Mouse (Mus musculus) embryo, embryonic 11 days (tissue): ENCODE measurements at regions not wholly inside any gene's neighbourhood (a gene's known extent, or its start where the extent isn't known, plus 50 kb on each side); places are given as distances from the start of the nearest gene placed in this dataset.

Experiments used
- DNase-seq: peaks from one replicate; pipeline ENCODE4 v3.0.0-alpha.2; 2015

- DNase-seq = no peak
Measured at GRCm38 (mm10) chr16:46331336-46331735, 167.0 kb downstream of the Nectin3 start.

- DNase-seq = no peak
Measured at GRCm38 (mm10) chr16:46299079-46299721, 144.3 kb upstream of the Gm4737 start.

GRCm38 (mm10) chr16:46297192-46297591 is 142.3 kb upstream of the Gm4737 start:
- no peak for DNase-seq

DNA sequence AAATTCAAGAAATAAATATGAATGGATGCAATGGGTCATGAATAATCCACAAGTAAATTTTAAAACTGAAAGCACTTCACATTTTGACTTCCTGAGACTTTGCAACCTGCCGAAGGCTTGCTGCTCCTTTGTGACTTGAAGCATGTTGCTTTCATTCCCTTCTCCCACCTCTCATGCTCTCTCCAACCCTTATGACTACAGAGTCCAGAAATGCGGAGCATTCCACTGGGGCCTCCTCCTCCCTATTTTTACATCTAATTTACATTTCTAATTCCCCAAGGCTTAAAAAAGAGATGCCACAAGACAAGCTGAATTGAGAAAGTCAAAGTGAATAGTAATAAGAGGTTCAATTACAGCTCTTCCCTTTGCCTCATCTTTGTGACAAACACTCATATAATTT is 141.5 kb upstream of the Gm4737 start:
- DNase-seq = no peak

GRCm38 (mm10) chr16:46293831-46294230 is 139.0 kb upstream of the Gm4737 start:
- peak; percentile 30 for DNase-seq

DNA sequence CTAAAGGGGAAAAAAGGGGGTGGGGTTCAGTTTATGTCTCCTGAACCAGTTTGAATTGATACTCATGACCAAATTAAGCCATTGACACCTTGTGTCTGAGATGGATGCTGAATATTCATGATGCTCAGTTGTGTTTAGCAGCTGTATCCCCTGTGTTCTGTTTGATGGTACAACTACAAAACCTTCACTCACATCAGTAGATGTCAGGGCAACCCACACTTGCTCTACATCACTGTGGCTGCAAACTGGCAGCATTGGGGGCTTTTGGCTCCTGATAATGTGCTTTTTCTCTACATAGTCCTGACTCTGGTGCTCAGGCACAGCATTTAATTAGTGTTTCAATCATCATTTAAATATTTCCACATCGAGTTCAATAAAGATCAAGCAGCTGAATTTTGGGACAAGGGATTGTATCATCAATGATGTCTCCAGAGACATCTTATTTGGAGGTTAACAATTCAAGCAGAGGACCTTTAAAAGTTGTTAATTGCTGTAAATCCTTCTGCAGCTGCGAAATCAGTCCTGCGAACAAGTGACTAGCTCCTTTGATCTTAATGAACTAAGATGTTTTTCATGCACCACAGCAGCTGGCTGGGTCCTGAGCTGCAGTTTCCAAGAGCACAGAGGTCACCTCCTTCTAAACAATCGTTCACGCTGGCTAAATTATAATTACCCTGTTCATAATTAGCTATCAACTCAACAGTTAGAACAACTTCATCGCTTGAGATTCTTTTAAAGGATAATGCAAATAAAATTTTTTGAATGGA is 136.4 kb upstream of the Gm4737 start:
- DNase-seq = no peak

DNA sequence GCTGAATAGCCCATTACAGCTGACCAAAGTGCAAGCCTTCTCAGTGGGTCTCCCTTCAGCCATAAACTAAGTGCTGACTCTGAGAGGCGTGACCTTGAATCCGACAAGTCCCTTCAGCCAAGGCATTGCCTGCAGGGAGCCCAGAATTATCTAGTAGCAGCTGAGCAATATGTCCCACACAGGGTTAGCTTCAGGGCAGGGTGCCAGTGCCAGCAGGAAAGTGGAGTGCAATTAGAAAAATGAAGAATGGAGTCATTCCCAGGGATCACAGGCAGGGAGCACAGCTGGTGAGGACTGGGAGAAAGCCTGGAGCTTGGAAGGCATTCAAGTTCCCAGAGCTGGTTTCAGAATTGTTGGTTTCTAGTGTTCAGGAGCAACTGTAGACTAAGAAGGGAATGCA is 135.3 kb upstream of the Gm4737 start:
- no peak for DNase-seq

DNA sequence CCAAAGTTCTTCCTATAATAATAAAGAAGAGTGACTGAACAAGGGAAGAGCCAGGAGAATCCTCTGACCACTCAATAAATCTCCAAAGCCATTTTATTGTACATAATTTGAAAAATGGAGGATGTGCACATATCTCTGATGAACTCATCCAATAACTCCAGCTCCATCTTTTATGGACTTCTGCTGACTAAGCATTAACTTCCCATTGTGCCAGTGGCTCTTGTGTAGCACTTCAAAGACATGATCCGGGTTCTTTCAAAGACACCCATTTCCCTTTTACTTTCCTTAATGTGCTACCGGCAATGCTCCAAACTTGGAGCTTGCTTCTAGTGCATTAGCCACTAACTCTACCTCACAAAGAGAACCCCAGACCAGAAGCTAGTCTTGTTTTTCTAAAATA is 112.7 kb upstream of the Gm4737 start:
- DNase-seq = no peak

DNA sequence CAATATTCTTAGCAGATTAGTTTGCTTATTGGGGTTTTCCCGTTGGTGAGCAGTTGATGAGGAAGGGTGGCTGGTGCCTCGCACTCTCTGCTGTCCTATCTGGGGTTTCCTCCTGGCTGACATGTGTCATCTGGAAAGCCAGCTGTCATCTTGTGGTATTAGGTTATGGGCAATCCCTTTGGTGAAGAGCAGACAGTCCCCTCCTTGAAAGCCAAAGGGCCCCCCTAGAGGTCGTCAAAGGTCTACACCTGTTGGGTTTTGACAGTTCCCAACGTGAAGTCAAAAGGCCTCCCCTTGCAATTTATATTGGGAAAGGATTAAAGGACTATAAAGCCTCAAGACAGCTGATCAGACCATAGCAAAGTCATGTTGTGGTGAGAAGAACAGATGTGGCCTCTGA is 96.8 kb upstream of the Gm4737 start:
- DNase-seq = no peak

- DNase-seq = no peak
Measured at GRCm38 (mm10) chr16:46250943-46251342, 96.1 kb upstream of the Gm4737 start.

DNA sequence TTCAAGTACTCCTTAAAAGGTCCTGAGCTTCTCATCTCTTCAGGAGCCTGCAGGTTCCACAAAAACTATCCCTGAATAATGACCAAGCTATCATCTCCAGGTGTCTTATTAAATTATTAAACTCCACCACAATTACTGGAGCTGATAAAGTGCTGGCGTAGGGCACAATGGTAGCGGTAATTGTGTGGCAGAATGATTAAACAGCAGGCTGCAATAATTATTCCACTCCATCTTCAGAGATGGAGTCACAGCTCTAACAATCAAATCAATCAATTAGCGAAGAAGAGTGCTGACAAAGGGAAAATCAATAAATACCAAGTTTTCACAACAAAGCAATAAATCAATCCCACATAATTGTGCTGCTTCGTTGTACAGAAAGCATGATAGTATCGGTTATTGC is 90.7 kb upstream of the Gm4737 start:
- DNase-seq = no peak

- no peak for DNase-seq
Measured at GRCm38 (mm10) chr16:46228744-46229143, 73.9 kb upstream of the Gm4737 start.

DNA sequence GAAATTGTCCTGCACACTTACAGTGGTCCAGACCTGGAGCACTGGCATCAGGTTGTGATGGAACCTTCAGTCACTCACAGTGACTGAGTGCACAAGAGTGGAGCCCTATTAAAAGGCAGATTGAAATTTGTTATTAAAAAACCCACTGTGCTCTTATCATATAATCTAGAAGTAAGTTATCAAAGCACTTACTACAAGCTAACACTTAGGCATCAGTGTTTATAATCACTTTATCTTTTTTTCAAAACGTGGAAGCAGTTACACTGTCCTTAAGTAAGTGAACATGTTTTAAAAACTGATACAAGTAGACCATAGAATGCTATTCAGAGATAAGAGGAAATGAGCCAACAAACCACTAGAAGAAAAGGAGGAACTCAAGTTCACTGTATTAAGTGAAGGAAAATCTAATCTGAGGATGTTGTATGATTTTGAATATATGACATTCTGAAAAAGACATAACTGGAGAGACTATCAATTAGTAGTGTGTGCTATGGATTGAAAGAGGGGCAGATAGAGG is 68.3 kb upstream of the Gm4737 start:
- no peak for DNase-seq

- DNase-seq = no peak
Measured at GRCm38 (mm10) chr16:46212504-46212903, 57.6 kb upstream of the Gm4737 start.

DNA sequence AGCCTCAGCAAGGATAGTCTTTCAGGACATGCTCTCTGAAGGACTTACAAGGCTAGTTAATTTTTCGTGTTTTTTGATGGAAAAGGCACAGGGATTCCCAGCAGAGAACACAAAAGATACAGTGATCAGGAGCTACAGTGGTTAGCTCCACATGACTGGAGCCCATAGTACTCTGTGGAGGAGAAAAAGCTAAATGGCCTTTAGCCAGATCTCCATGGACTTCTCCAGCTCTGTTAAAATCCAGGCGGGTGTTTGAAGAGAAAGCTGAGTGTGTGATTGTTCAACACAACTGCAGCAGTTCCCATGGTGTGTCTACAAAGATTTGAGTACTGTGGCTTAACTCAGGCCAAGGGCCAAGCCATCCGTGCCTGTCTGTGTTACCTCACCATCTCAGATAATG is 57.0 kb upstream of the Gm4737 start:
- DNase-seq = no peak

DNA sequence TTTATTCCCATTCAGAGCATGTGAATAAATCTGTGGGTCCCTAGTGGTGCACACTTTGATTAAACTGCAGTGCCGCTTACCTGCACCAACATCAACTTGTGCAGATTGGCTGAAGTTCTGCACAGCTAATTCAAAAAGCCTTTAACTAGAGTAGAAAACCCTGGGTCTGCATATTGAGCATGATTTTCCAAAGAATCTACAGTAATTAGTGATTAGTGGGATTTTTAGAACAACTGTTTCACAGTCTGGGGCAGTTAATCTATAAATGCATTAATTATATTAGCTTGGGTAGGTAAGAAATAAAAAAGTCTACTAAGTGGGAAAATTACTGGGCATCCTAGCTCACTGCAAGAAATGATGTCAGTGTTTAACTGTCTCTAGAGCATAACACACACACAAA is 50.2 kb upstream of the Gm4737 start:
- no peak for DNase-seq
